Mouse (Mus musculus) cerebellum, adult 2 months (tissue): ENCODE measurements around the gene Med29.

Experiments used
- CTCF ChIP-seq: fragments of 200-500 bp; IDR thresholded peaks from 2 replicates; pipeline ENCODE4 v1.5.1; 2011; ENCODE audit warnings: low read depth, mild to moderate bottlenecking, control low read depth, low read length, moderate library complexity, borderline replicate concordance; ENCODE audit not compliant: insufficient read depth
- POLR2A ChIP-seq: fragments of 200-500 bp; IDR thresholded peaks from 2 replicates; pipeline ENCODE4 v1.6.1; 2011; ENCODE audit warnings: low read length, control low read depth, borderline replicate concordance; ENCODE audit not compliant: insufficient read depth

GRCm38 (mm10) chr7:28395425-28395824 is 2.9 kb upstream of the Med29 start:
- TF ChIP-seq CTCF (no peak), POLR2A (no peak)
